Mouse (Mus musculus) spleen, adult 2 months (tissue): ENCODE measurements around the gene Adgrg1.

Experiments
- CTCF ChIP-seq: fragments of 200-500 bp; IDR thresholded peaks from 2 replicates; pipeline ENCODE4 v1.5.1; 2011; ENCODE audit warnings: mild to moderate bottlenecking, inconsistent platforms; ENCODE audit not compliant: insufficient read depth, insufficient read length, insufficient replicate concordance; ENCODE audit errors: extremely low read depth
- POLR2A ChIP-seq: fragments of 200-500 bp; IDR thresholded peaks from 2 replicates; pipeline ENCODE4 v1.6.1; 2011; ENCODE audit warnings: low read depth, low read length, inconsistent platforms

GRCm38 (mm10) chr8:94994006-94994405, 19.5 kb downstream of the Adgrg1 start:
- TF ChIP-seq POLR2A: no peak
- TF ChIP-seq CTCF: no peak
